Mouse (Mus musculus) frontal cortex, postnatal 14 days (tissue): ENCODE data around the gene Hmx3.
A peak's percentile ranks its signal among the peaks of the same experiment; 100 is the strongest.

Source experiments
- DNase-seq, 2 experiments: peaks; one replicate each; pipeline ENCODE4 v3.0.0; 2022; ENCODE audit warnings: low spot score in 2 of 2

The Hmx3 gene

GRCm38 (mm10) chr7:131556541-131557271 is 14.0 kb downstream of the Hmx3 start:
- DNase-seq = no peak

- DNase-seq = no peak
Observed at GRCm38 (mm10) chr7:131557751-131558150, 15.1 kb downstream of the Hmx3 start.

- peak; percentile 87 to 91 for DNase-seq
Observed at GRCm38 (mm10) chr7:131559986-131560696, 17.5 kb downstream of the Hmx3 start, which contains the start of gene Bub3. Bub3 (plus strand) TSS chr7:131560222.

- no peak for DNase-seq
Observed at GRCm38 (mm10) chr7:131560697-131561042, 18.0 kb downstream of the Hmx3 start.

GRCm38 (mm10) chr7:131575246-131575645 is 32.6 kb downstream of the Hmx3 start:
- DNase-seq = no peak

- no peak for DNase-seq
Observed at GRCm38 (mm10) chr7:131582178-131582577, 39.5 kb downstream of the Hmx3 start.

GRCm38 (mm10) chr7:131585551-131585950 is 42.9 kb downstream of the Hmx3 start:
- DNase-seq = no peak
